Mouse (Mus musculus): Measurements from ENCODE around the gene Jpt2.

DNA sequence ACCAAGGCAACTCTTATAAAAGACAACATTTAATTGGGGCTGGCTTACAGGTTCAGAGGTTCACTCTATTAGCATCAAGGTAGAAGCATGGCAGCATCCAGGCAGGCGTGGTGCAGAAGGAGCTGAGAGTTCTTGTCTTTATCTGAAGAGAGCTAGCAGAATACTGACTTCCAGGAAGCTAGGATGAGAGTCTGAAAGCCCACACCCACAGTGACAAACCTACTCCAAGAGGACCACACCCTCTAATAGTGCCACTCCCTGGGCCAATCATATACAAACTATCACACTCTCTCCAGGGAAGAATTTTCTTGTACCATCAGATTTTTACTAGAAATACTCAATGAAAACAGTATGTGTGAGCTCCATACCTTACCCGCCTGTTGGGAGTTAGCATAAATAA lies 9.8 kb downstream of the Jpt2 start:
- TF ChIP-seq TAL1 (IDR thresholded peaks at IDR 0.05; ENCODE audit: low read length) (no peak), GATA1 (IDR thresholded peaks at IDR 0.05; ENCODE audit: low read length) (no peak)

All from erythroblast, embryonic 14.5 days (primary cell).